Mouse (Mus musculus) frontal cortex, postnatal 25 days (tissue): ENCODE results near the gene Rgs6.

Source experiments
- DNase-seq, 2 experiments: peaks; one replicate each; pipeline ENCODE4 v3.0.0; 2022; ENCODE audit warnings: low spot score in 2 of 2

The Rgs6 gene

DNA sequence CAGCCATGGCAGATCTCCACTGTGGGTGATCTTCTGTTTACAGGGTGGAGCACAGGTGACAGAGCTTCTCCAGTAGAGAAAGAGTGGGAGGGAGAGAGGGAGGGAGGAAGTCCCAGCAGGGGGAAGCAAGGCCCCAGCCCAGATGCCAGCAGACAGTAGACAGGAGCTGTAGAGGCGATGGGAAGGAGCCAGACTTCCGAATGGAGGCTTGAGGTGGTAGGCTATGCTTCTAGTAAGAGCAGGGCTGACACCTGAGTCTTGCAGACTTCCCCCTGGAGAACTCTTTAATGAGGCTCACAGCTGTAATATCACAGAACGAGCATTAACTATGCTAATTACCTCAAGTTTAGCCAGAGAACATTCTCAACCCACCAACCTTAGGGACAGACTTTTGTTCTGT, 613.6 kb downstream of the Rgs6 start:
- DNase-seq = no peak

- DNase-seq = no peak
Observed at GRCm38 (mm10) chr12:83204361-83204760, 616.3 kb downstream of the Rgs6 start.

GRCm38 (mm10) chr12:83206866-83207265, 618.8 kb downstream of the Rgs6 start:
- DNase-seq = no peak

DNA sequence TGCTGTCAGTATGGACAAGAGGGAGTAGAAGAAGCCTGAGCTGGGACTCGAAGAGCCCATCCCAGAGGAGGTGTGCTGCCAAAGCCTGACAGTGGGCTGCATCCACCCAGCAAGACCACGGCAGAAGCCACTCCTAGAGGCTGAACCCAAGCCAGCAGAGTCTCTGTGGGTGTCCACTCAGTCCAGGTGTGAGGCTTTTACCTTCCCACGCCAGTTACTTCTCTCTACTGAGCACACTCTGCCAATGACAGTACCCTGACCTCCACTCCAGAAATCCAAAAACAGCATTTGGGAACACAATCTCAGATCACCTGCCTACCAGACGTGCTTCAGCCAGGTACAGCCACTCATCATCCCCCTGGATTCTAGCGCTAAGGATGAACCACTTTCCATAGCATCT, 619.4 kb downstream of the Rgs6 start:
- no peak for DNase-seq

- DNase-seq = no peak
Observed at GRCm38 (mm10) chr12:83208011-83208410, 619.9 kb downstream of the Rgs6 start.

GRCm38 (mm10) chr12:83208841-83209240, 620.7 kb downstream of the Rgs6 start:
- DNase-seq = no peak

- no peak for DNase-seq
Observed at GRCm38 (mm10) chr12:83209461-83209860, 621.4 kb downstream of the Rgs6 start.

GRCm38 (mm10) chr12:83210294-83210693, 622.2 kb downstream of the Rgs6 start:
- DNase-seq = no peak

DNA sequence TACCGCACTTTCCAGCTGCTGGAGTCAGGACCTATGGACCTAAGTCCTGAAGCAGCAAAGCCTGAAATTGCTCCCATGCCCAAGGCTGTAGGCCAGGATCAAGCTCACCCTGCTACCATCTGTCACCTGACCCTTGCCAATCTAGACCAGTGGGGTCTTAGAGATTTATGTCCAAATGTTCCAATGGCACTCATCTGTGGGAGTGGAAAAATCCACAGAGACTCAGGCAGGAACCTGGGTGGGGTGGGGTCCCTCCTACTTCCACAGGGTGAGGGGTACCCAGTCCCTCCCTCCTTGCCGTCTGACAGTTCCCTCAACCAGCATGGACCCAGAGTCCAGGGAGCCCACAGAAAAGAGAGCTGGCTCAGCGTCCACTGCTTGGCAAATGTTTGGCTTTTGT, 622.6 kb downstream of the Rgs6 start:
- no peak for DNase-seq

DNA sequence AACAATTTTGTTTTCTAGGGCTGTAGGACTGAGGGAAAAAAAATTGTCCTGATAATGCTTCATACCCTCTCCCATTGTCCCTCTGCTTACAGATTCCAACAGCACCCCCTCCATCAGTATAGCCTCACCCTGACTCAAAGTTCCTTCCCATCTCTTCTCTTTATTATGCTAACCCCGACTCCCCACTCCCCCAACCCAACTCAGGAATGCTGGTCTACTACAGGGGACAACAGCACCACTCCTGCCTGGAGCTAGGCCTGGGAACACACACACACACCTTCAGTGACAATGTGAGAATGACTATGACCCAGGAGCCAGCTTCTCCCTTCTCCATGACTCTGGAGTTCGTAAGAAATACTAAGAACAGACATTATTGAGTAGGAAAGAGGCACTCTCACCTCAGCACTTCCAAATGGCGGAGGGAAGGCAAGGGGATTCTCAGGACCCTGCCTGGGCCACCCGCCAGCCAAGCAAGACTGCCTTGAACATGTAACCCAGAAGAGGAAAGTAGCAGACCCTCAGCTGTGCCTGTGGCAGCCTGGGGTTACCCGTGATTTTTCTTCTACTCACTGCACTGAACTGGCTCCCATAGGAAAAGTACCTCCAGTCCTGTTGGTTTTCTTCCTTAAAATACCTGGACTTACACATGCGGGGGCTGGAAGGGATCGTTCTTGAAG, 623.2 kb downstream of the Rgs6 start:
- DNase-seq = no peak
